Comparison of ENCODE assay signal across 19 mouse cellular contexts in genomic region chr1:188567486-188567885, GRCm38 (mm10).
A peak's percentile ranks its signal among the peaks of the same experiment; 100 is the strongest.
DNase-seq lines count a peak whose midpoint lies in the region; ATAC-seq and TF ChIP-seq lines count a peak whose summit lies in the region.
"Had no signal": no experiment of that assay in that cellular context is flagged by ENCODE, and none has a peak within 500 bp of the region (broad histone marks: within the 10 kb centered on the region; RNA-seq: fewer than 3 reads in every experiment).

No protein-coding gene starts in this region.

- no peak overlapping the region for H3K4me2 ChIP-seq in forebrain, embryonic 16.5 days (ENCODE audit: low read length)
- H3K4me2 ChIP-seq in forebrain, postnatal 0 days (ENCODE audit: low read depth), result no peak overlapping the region
- no peak overlapping the region for H3K4me2 ChIP-seq in lung, embryonic 14.5 days
- H3K4me2 ChIP-seq: heart, embryonic 13.5 days; hindbrain, embryonic 15.5 days had no signal

- no peaks in the 10 kb centered on the region for H3K36me3 ChIP-seq in forebrain, embryonic 16.5 days (ENCODE audit: control insufficient read depth, insufficient read depth)
- H3K36me3 ChIP-seq in forebrain, postnatal 0 days (ENCODE audit: insufficient read depth), result no peaks in the 10 kb centered on the region
- no peaks in the 10 kb centered on the region for H3K36me3 ChIP-seq in lung, embryonic 14.5 days (ENCODE audit: insufficient read depth)
- H3K36me3 ChIP-seq: embryonic facial prominence, embryonic 10.5 days; heart, embryonic 13.5 days; hindbrain, embryonic 15.5 days had no signal

- no peaks in the 10 kb centered on the region for H3K9me3 ChIP-seq in forebrain, embryonic 16.5 days (ENCODE audit: control insufficient read depth, low read length)
- H3K9me3 ChIP-seq in forebrain, postnatal 0 days (ENCODE audit: low read length), result no peaks in the 10 kb centered on the region
- no peaks in the 10 kb centered on the region for H3K9me3 ChIP-seq in lung, embryonic 14.5 days (ENCODE audit: low read depth, low read length)
- H3K9me3 ChIP-seq: embryonic facial prominence, embryonic 10.5 days; heart, embryonic 13.5 days; hindbrain, embryonic 15.5 days had no signal

- peak; percentile 45 to 66 for DNase-seq in cerebellum, postnatal 14 days
- no peak for DNase-seq in cerebellum, adult 11 months
- no peak for DNase-seq in forebrain, postnatal 0 days
- DNase-seq in lung, embryonic 14.5 days, result peak; percentile 10
- no peak for DNase-seq in lung, postnatal 10 days
- DNase-seq in brain, adult 2 months (ENCODE audit: low read depth, low spot score), result peak; percentile 5
- no peak for DNase-seq in layer of hippocampus, postnatal 36 days
- DNase-seq: adrenal gland, postnatal 14 days; cerebellum, adult 8-10 months; cerebellum, postnatal 36 days; gastrocnemius, postnatal 14 days; heart, postnatal 36 days; kidney, adult 11 months had no signal

- no peaks in the 10 kb centered on the region for H3K27me3 ChIP-seq in forebrain, embryonic 16.5 days (replicated peaks; ENCODE audit: control insufficient read depth, insufficient read depth, low read length)
- no peaks in the 10 kb centered on the region for H3K27me3 ChIP-seq in forebrain, postnatal 0 days (ENCODE audit: insufficient read depth, low read length)
- no peaks in the 10 kb centered on the region for H3K27me3 ChIP-seq in lung, embryonic 14.5 days (ENCODE audit: insufficient read depth, low read length)
- H3K27me3 ChIP-seq: heart, embryonic 13.5 days; hindbrain, embryonic 15.5 days had no signal

- 40% methylated on average over 4 of the region's 4 CpGs for WGBS in forebrain, embryonic 16.5 days
- 57% methylated on average over 4 of the region's 4 CpGs for WGBS in forebrain, postnatal 0 days
- WGBS in lung, embryonic 14.5 days, result 48% methylated on average over 4 of the region's 4 CpGs

- ATAC-seq in forebrain, embryonic 16.5 days, result 0 out of 2 replicates have a peak, but pooled peaks have one; percentile 23
- ATAC-seq in forebrain, postnatal 0 days, result no peak
- ATAC-seq in lung, embryonic 14.5 days (ENCODE audit: insufficient read depth), result no peak
- ATAC-seq: activated CD4-positive, CD25-positive, alpha-beta regulatory T cell, adult 4 months; Patski had no signal

- H3K4me3 ChIP-seq in forebrain, embryonic 16.5 days (replicated peaks; ENCODE audit: low read length), result no peak overlapping the region
- H3K4me3 ChIP-seq in forebrain, postnatal 0 days (ENCODE audit: low read depth, low read length), result no peak overlapping the region
- no peak overlapping the region for H3K4me3 ChIP-seq in lung, embryonic 14.5 days (ENCODE audit: low read depth, low read length)
- H3K4me3 ChIP-seq: embryonic facial prominence, embryonic 10.5 days; heart, embryonic 13.5 days; hindbrain, embryonic 15.5 days had no signal

- peaks cover 6% of the 10 kb centered on the region for H3K4me1 ChIP-seq in forebrain, embryonic 16.5 days (replicated peaks; ENCODE audit: control insufficient read depth, insufficient read depth, low read length)
- 0 out of 2 replicates have a peak, but pooled peaks cover 5% of the 10 kb centered on the region for H3K4me1 ChIP-seq in forebrain, postnatal 0 days (ENCODE audit: insufficient read depth)
- H3K4me1 ChIP-seq in lung, embryonic 14.5 days (ENCODE audit: insufficient read depth), result no peaks in the 10 kb centered on the region
- H3K4me1 ChIP-seq: embryonic facial prominence, embryonic 10.5 days; heart, embryonic 13.5 days; hindbrain, embryonic 15.5 days had no signal

- no peak overlapping the region for H3K9ac ChIP-seq in forebrain, embryonic 16.5 days (replicated peaks; ENCODE audit: low read depth, low read length)
- H3K9ac ChIP-seq in forebrain, postnatal 0 days, result no peak overlapping the region
- H3K9ac ChIP-seq in lung, embryonic 14.5 days, result no peak overlapping the region
- H3K9ac ChIP-seq: heart, embryonic 13.5 days; hindbrain, embryonic 15.5 days had no signal

- H3K27ac ChIP-seq in forebrain, embryonic 16.5 days (ENCODE audit: low read length), result no peak overlapping the region
- no peak overlapping the region for H3K27ac ChIP-seq in forebrain, postnatal 0 days (ENCODE audit: low read depth, low read length)
- H3K27ac ChIP-seq in lung, embryonic 14.5 days (ENCODE audit: low read depth), result no peak overlapping the region
- H3K27ac ChIP-seq: embryonic facial prominence, embryonic 10.5 days; heart, embryonic 13.5 days; hindbrain, embryonic 15.5 days had no signal

- TF ChIP-seq CTCF in forebrain, postnatal 0 days (IDR thresholded peaks at IDR 0.05; ENCODE audit: low read depth), result no peak
- no peak for TF ChIP-seq CTCF in lung, embryonic 14.5 days (IDR thresholded peaks at IDR 0.05; ENCODE audit: low read depth)

Comparison
In these comparisons a context has a peak if more than half of its experiments do, and no peak if none do; other contexts are left out.
1. DNase-seq: peak in cerebellum, postnatal 14 days (2 of 2), lung, embryonic 14.5 days (single experiment) and brain, adult 2 months (single experiment); none in cerebellum, adult 11 months (single experiment), forebrain, postnatal 0 days (single experiment), lung, postnatal 10 days (single experiment) and layer of hippocampus, postnatal 36 days (0 of 2).